Mouse (Mus musculus) hindbrain, embryonic 12.5 days (tissue): ENCODE measurements around the gene Fam118a. TPM values are rescaled to one million over a fixed set of nuclear protein-coding genes. Genes with fewer than 3 reads are reported as not detected.

Experiments
- ATAC-seq: fragments of 200-750 bp; cut with Nextera tagmentation; 2 replicates; pipeline ENCODE4 v1.8.0; 2017; ENCODE audit warnings: moderate TSS enrichment; ENCODE audit not compliant: low FRiP score
- H3K27ac ChIP-seq: fragments of 300-500 bp; sonication (generic); 2 replicates; pipeline ENCODE4 v1.5.1; 2016; ENCODE audit warnings: mild to moderate bottlenecking
- H3K27me3 ChIP-seq: fragments of 300-500 bp; sonication (generic); 2 replicates; pipeline ENCODE4 v1.6.1; 2016; ENCODE audit warnings: mild to moderate bottlenecking
- H3K36me3 ChIP-seq: fragments of 300-500 bp; sonication (generic); 2 replicates; pipeline ENCODE4 v1.6.1; 2016; ENCODE audit warnings: mild to moderate bottlenecking
- H3K4me1 ChIP-seq: fragments of 300-500 bp; sonication (generic); 2 replicates; pipeline ENCODE4 v1.6.1; 2016
- H3K4me2 ChIP-seq: fragments of 300-500 bp; sonication (generic); replicated peaks from 2 replicates; pipeline ENCODE4 v1.6.1; 2016; ENCODE audit warnings: mild to moderate bottlenecking
- H3K4me3 ChIP-seq: fragments of 300-500 bp; sonication (generic); 2 replicates; pipeline ENCODE4 v1.5.1; 2016; ENCODE audit warnings: mild to moderate bottlenecking
- H3K9ac ChIP-seq: fragments of 300-500 bp; sonication (generic); 2 replicates; pipeline ENCODE4 v1.6.1; 2016; ENCODE audit warnings: mild to moderate bottlenecking, moderate library complexity
- H3K9me3 ChIP-seq: fragments of 300-500 bp; sonication (generic); replicated peaks from 2 replicates; pipeline ENCODE4 v1.6.1; 2016; ENCODE audit warnings: mild to moderate bottlenecking
- WGBS: fragments of 180-500 bp; shearing (Covaris S2); methylation state at CpG from one replicate; pipeline ENCODE4 v1.1.7; 2016; 5-methylcytosine and 5-hydroxymethylcytosine counted together
- polyA plus RNA-seq: library from polyadenylated mRNA; unstranded; fragments of >200 nt; fragmentation: Nextera tagmentation; extraction: Ambion mirVana; gene quantifications from 2 replicates; pipeline ENCODE4 v1.2.1, GENCODE M21; 2016

Gene Fam118a
- polyA plus RNA-seq, 1 experiment from 2014 or later, result 24.5 TPM

GRCm38 (mm10) chr15:84994498-84994897 lies 34.2 kb upstream of the Fam118a start:
- 0 out of 2 replicates have a peak, but pooled peaks cover 2% of the 10 kb centered on the region for H3K27me3 ChIP-seq
- no peak overlapping the region for H3K27ac ChIP-seq
- peaks cover 7% of the 10 kb centered on the region; the same call in 1 of the 2 replicates for H3K4me1 ChIP-seq
- 35% methylated on average over 6 of the region's 6 CpGs for WGBS
- no peaks in the 10 kb centered on the region for H3K9me3 ChIP-seq
- H3K36me3 ChIP-seq, result no peaks in the 10 kb centered on the region
- no peak overlapping the region for H3K9ac ChIP-seq
- ATAC-seq, result no peak
- H3K4me3 ChIP-seq, result no peak overlapping the region
- no peak overlapping the region for H3K4me2 ChIP-seq

DNA sequence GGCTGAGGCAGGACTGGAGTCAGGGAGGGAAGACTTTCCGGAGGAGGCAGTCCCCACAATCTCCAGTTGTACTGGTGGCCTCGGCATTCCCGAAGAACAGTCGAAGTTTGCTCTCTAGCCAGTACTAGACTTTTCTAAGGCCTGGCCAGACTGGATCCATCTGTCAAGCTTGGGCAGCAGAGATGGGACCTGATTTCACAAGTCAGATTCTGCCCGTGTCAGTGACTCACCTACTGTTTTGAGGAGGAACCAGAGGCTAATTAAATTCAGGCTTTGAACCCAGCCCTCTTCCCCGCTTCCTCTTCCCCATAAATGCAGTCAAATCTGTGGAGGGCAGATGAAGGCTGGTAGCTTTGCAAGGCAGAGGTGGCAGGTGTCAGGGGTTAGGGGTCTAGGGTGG lies 33.7 kb upstream of the Fam118a start:
- Histone ChIP-seq H3K27me3 (no peaks in the 10 kb centered on the region), H3K4me3 (no peak overlapping the region), H3K4me1 (peaks cover 7% of the 10 kb centered on the region; the same call in 1 of the 2 replicates), H3K27ac (no peak overlapping the region), H3K36me3 (no peaks in the 10 kb centered on the region), H3K4me2 (no peak overlapping the region), H3K9ac (no peak overlapping the region), H3K9me3 (no peaks in the 10 kb centered on the region)
- no peak for ATAC-seq
- 44% methylated on average over 6 of the region's 6 CpGs for WGBS

DNA sequence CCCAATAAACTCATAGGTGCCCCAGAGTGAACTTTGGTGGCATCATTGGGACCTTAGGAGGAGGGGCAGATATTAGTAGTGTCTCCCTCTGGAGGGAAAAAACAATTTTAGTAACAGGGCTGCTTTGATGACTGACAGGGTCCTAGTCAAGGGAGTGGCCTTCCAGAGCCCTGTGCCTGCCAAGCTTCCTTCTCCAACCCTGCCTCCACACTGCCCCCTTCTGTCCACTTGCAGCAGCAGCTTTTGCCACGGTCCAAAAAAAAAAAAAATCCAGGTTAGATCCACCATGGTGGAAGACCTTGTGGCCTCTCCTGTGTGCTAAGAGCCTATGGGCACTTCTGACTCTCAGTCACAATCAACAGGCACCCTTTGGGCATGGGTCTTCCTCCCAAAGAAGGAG lies 32.8 kb upstream of the Fam118a start:
- Histone ChIP-seq H3K4me3 (no peak overlapping the region), H3K27ac (no peak overlapping the region), H3K4me2 (no peak overlapping the region), H3K4me1 (peaks cover 7% of the 10 kb centered on the region; the same call in 1 of the 2 replicates), H3K9me3 (no peaks in the 10 kb centered on the region), H3K36me3 (no peaks in the 10 kb centered on the region), H3K9ac (no peak overlapping the region), H3K27me3 (no peaks in the 10 kb centered on the region)
- 7% methylated on average over 1 of the region's 1 CpGs for WGBS
- ATAC-seq, result no peak

DNA sequence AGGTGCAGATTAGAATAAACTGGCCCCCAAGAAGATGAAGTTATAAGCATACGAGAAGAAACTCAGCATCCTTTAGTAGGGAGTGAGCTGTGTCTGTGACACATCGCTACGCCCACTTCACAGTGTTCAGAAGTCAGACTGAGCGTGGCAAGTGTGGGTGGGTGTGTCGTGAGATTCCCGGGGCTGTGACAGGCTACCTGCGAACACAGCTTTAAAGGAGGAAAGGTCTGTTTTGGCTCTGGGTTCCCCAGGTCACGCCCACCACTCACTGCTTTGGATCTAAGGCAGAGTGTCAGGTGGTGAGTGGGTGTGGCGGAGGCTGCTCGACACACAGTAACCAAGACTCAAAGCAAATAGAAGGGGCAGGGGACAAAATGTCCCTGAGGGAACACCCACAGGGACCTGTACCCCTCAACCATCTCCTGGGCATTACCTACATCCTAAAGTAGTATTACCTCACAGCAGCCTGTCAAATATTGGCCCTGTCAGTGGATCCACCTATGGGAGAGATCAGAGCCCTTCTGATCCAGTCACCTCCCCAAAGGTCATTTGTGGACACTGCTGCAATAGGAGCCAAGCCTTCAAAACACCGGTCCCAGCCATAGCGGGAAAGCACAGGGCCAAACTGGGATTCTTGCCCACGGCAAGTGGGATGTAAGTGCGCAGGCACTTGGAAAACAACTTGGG lies 30.8 kb upstream of the Fam118a start:
- Histone ChIP-seq H3K27me3 (peaks cover 10% of the 10 kb centered on the region; the same call in 1 of the 2 replicates), H3K4me3 (no peak overlapping the region), H3K9me3 (no peaks in the 10 kb centered on the region), H3K36me3 (no peaks in the 10 kb centered on the region), H3K27ac (no peak overlapping the region), H3K4me2 (no peak overlapping the region), H3K9ac (no peak overlapping the region), H3K4me1 (peaks cover 7% of the 10 kb centered on the region; the same call in 1 of the 2 replicates)
- ATAC-seq, result no peak
- WGBS, result 73% methylated on average over 14 of the region's 14 CpGs

DNA sequence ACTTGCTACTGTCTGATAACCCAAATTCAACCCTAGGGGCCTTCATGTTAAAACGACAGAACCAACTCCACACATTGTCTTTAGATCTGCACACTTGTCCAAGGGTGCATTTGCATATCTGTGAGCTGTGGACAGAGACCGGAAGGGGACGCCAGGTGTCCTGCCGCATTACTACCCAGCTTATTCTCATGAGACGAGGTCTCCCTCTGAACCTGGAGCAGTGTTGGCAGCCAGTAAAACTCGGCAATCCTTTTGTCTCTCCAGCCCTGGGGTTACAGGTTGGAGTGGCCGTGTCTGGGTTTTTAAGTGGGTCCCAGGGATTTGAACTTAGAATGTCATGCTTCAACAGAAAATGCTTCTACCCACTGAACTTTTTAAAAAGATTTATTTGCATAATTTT lies 28.8 kb upstream of the Fam118a start:
- 68% methylated on average over 7 of the region's 7 CpGs for WGBS
- Histone ChIP-seq H3K4me2 (no peak overlapping the region), H3K4me1 (0 out of 2 replicates have a peak, but pooled peaks cover 4% of the 10 kb centered on the region), H3K4me3 (no peak overlapping the region), H3K36me3 (no peaks in the 10 kb centered on the region), H3K9ac (no peak overlapping the region), H3K9me3 (no peaks in the 10 kb centered on the region), H3K27me3 (peaks cover 10% of the 10 kb centered on the region; the same call in 1 of the 2 replicates), H3K27ac (no peak overlapping the region)
- no peak for ATAC-seq

- no peaks in the 10 kb centered on the region for H3K9me3 ChIP-seq
These were observed 27.5 kb upstream of the Fam118a start for GRCm38 (mm10) chr15:85000984-85001982.

GRCm38 (mm10) chr15:85009666-85010065 lies 19.1 kb upstream of the Fam118a start:
- no peaks in the 10 kb centered on the region for H3K9me3 ChIP-seq
- WGBS, result 82% methylated on average over 8 of the region's 8 CpGs
- no peak overlapping the region for H3K9ac ChIP-seq
- no peaks in the 10 kb centered on the region for H3K36me3 ChIP-seq
- no peak overlapping the region for H3K4me3 ChIP-seq
- peaks cover 6% of the 10 kb centered on the region; the same call in 1 of the 2 replicates for H3K4me1 ChIP-seq
- no peak overlapping the region for H3K4me2 ChIP-seq
- no peak for ATAC-seq
- no peak overlapping the region for H3K27ac ChIP-seq
- no peaks in the 10 kb centered on the region for H3K27me3 ChIP-seq

More at GRCm38 (mm10) chr15:85000984-85001982, 27.5 kb upstream of the Fam118a start:
- Histone ChIP-seq H3K4me2 (no peak overlapping the region), H3K27me3 (peaks cover 10% of the 10 kb centered on the region; the same call in 1 of the 2 replicates), H3K9ac (no peak overlapping the region), H3K4me3 (no peak overlapping the region), H3K27ac (no peak overlapping the region), H3K4me1 (no peaks in the 10 kb centered on the region), H3K36me3 (no peaks in the 10 kb centered on the region)
- no peak for ATAC-seq
- WGBS, result 19% methylated on average over 29 of the region's 29 CpGs

DNA sequence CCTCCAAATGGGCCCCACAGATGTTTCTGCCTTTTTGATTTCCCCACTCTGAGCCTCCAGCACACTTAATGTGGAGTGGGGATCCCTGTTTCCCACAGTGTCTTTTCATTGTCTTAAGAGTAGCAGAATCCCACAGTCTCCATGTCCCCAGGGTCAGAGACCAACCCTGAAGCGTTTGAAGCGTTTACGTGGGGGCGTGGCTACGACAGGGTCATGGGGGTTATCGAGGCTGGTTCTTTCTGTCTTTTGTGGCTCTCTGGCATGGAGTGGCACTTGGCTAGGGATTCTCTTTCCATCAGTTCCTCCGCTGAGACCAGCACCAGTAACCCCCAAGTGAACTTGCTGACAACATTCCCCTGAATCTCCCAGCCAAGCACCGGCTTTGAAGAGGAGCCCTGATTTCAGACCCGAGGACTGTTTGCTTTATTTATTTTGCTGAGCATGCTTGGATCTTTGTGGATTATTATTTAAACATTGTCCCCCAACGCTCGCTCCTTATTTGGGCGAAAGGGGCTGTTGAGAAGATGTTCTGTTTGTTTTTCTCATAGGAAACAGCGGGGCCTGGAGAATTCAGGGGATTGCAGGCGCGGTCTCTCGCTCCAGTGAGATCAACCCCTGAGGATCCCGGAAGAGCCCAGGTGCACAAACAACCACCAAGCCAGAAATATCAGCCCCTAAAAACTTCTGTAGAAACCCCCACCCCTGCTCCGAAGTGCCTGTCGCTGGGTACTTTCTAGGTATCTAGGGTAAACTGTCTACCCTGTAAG lies 16.7 kb upstream of the Fam118a start:
- Histone ChIP-seq H3K4me3 (no peak overlapping the region), H3K9ac (no peak overlapping the region), H3K27ac (no peak overlapping the region), H3K27me3 (peaks cover 10% of the 10 kb centered on the region), H3K4me1 (peaks cover 10% of the 10 kb centered on the region; the same call in 1 of the 2 replicates), H3K36me3 (no peaks in the 10 kb centered on the region), H3K9me3 (no peaks in the 10 kb centered on the region), H3K4me2 (0 out of 2 replicates have a peak overlapping the region, but pooled peaks have one; percentile 3)
- ATAC-seq, result no peak
- WGBS, result 36% methylated on average over 19 of the region's 19 CpGs

GRCm38 (mm10) chr15:85012662-85013054 lies 16.1 kb upstream of the Fam118a start:
- no peak overlapping the region for H3K4me3 ChIP-seq
- no peaks in the 10 kb centered on the region for H3K9me3 ChIP-seq
- no peak overlapping the region for H3K27ac ChIP-seq
- peaks cover 14% of the 10 kb centered on the region for H3K4me1 ChIP-seq
- 38% methylated on average over 2 of the region's 2 CpGs for WGBS
- ATAC-seq, result no peak
- no peaks in the 10 kb centered on the region for H3K36me3 ChIP-seq
- H3K27me3 ChIP-seq, result peaks cover 13% of the 10 kb centered on the region
- no peak overlapping the region for H3K9ac ChIP-seq
- no peak overlapping the region for H3K4me2 ChIP-seq

DNA sequence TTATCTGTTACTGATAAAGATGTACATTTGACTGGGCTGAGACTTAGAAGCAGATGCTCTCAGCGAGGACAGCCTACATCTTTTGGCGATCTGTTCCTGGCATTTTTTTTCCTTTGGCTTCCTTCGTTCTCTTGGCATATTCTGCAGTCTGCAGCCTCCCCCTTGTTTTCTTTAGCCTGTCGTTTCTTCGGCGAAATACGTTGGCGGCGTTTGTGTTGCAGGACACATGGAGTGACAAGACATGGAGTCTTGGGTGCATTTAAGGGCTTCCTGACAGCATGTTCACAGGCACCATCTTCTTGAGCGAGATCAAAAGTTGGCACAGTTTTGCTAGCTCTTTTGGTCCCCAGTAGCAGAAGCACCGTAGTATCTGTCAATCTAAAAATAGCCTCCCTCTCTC lies 13.0 kb upstream of the Fam118a start:
- 80% methylated on average over 11 of the region's 11 CpGs for WGBS
- H3K36me3 ChIP-seq, result no peaks in the 10 kb centered on the region

DNA sequence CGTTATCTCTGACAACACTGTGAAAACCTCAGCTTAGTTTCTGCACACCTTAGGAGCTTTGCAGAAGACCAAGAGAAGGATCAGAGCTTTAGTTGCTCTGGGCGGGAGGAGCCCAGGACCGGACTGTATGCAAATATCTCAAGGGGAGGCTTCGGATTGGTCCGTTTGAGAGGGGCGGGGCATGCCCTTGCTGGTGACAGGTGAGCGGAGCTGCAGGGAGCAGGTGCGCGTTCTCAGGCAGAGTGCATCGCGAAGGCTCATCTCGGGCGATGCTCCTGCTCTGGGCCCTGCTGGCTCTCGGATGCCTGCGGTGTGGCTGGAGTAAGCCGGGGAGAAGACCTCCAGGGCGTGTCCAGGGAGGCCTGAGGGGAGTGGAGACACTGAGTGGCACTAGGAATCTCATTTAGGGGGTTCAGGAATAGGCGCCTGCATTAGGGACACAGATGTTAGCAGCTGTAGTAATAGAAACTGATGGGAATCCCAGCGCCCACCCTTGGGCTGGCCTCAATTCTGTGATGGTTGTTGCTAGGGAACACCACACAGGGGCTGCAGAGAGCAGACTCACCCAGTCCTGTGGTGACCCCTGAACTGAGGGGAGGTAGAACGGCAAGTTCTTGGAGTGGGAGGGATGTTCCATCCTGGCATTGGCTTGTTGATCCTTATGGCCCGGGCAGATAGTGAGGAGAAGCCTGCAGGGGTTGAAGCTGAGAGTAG lies 11.6 kb upstream of the Fam118a start, which contains the start of gene Upk3a:
Upk3a (plus strand) TSS at position 191 of the 714 bp plus-strand sequence.
- Histone ChIP-seq H3K36me3 (no peaks in the 10 kb centered on the region), H3K27me3 (peaks cover 24% of the 10 kb centered on the region), H3K4me3 (no peak within 1 kb of the TSS), H3K4me2 (peak within 1 kb of the TSS; percentile 36), H3K9ac (no peak within 1 kb of the TSS), H3K4me1 (peaks cover 10% of the 10 kb centered on the region), H3K27ac (no peak within 1 kb of the TSS), H3K9me3 (no peaks in the 10 kb centered on the region)
- WGBS, result 11% methylated on average over 20 of the region's 21 CpGs
- no peak for ATAC-seq

More for the DNA sequence above, 13.0 kb upstream of the Fam118a start:
- Histone ChIP-seq H3K4me1 (peaks cover 14% of the 10 kb centered on the region), H3K9me3 (no peaks in the 10 kb centered on the region), H3K27ac (no peak overlapping the region), H3K4me3 (no peak overlapping the region), H3K27me3 (peaks cover 24% of the 10 kb centered on the region), H3K4me2 (no peak overlapping the region), H3K9ac (no peak overlapping the region)
- no peak for ATAC-seq
